Mouse (Mus musculus) adrenal gland, postnatal 14 days (tissue): Measurements from ENCODE around the gene Herc4. TPM values are rescaled to one million over a fixed set of nuclear protein-coding genes. Genes with fewer than 3 reads are reported as not detected.

Experiments used
- DNase-seq: peaks from one replicate; pipeline ENCODE4 v3.0.0; 2021; ENCODE audit warnings: mixed read lengths
- long read RNA-seq, 2 experiments: library from polyadenylated mRNA; stranded (forward); transcript quantifications; one replicate each; pipeline ENCODE4 v2.0.0; 2021
- total RNA-seq: library from RNA; stranded (reverse); gene quantifications from 2 replicates; pipeline ENCODE4 v1.2.3, GENCODE M21; 2021

The Herc4 gene
- 114 and 129 TPM in 2 replicates for total RNA-seq
- long read RNA-seq, experiment 1, transcript Herc4-201 (25 exons, 3,898 nt) = major isoform, 36 of 68 reads
- long read RNA-seq, experiment 1, partial matches to known transcripts = 10 of 68 reads
- long read RNA-seq, experiment 1, other reads (novel, unspliced or antisense) = 17 of 68 reads
- long read RNA-seq, experiment 2, transcript Herc4-201 (25 exons, 3,898 nt) = major isoform, 27 of 51 reads
- long read RNA-seq, experiment 2, partial matches to known transcripts = 10 of 51 reads
- long read RNA-seq, experiment 2, other reads (novel, unspliced or antisense) = 9 of 51 reads

- peak; percentile 97 for DNase-seq
Measured at GRCm38 (mm10) chr10:63243493-63244054, at the start of gene Herc4. TSS of gene Herc4 (plus strand) at chr10:63243810.

GRCm38 (mm10) chr10:63199008-63199407 is 44.6 kb upstream of the Herc4 start:
- no peak for DNase-seq

- no peak for DNase-seq
Measured at GRCm38 (mm10) chr10:63201534-63201933, 42.1 kb upstream of the Herc4 start.

GRCm38 (mm10) chr10:63203002-63203401 is 40.6 kb upstream of the Herc4 start:
- DNase-seq = no peak

GRCm38 (mm10) chr10:63203728-63204127 is 39.9 kb upstream of the Herc4 start, which contains the start of gene Mypn:
TSS of gene Mypn (minus strand) at chr10:63203952.
- no peak for DNase-seq

- DNase-seq = no peak
Measured at GRCm38 (mm10) chr10:63208871-63209270, 34.7 kb upstream of the Herc4 start.

GRCm38 (mm10) chr10:63221081-63221783 is 22.4 kb upstream of the Herc4 start:
- peak; percentile 65 for DNase-seq

- peak; percentile 76 for DNase-seq
Measured at GRCm38 (mm10) chr10:63224341-63224740, 19.3 kb upstream of the Herc4 start.

- DNase-seq = no peak
Measured at GRCm38 (mm10) chr10:63230266-63230665, 13.3 kb upstream of the Herc4 start.

- no peak for DNase-seq
Measured at GRCm38 (mm10) chr10:63230854-63231253, 12.8 kb upstream of the Herc4 start.

GRCm38 (mm10) chr10:63231630-63232029 is 12.0 kb upstream of the Herc4 start:
- no peak for DNase-seq

GRCm38 (mm10) chr10:63234133-63234532 is 9.5 kb upstream of the Herc4 start:
- no peak for DNase-seq

- no peak for DNase-seq
Measured at GRCm38 (mm10) chr10:63235889-63236288, 7.7 kb upstream of the Herc4 start.

GRCm38 (mm10) chr10:63236663-63237062 is 6.9 kb upstream of the Herc4 start:
- DNase-seq = no peak

GRCm38 (mm10) chr10:63237206-63237605 is 6.4 kb upstream of the Herc4 start:
- no peak for DNase-seq

- peak; percentile 40 for DNase-seq
Measured at GRCm38 (mm10) chr10:63238090-63238489, 5.5 kb upstream of the Herc4 start.

- no peak for DNase-seq
Measured at GRCm38 (mm10) chr10:63239848-63240247, 3.8 kb upstream of the Herc4 start.

- DNase-seq = no peak
Measured at GRCm38 (mm10) chr10:63240868-63241271, 2.7 kb upstream of the Herc4 start.

GRCm38 (mm10) chr10:63242798-63243435 is 693 bp upstream of the Herc4 start:
- peak; percentile 13 for DNase-seq

- DNase-seq = no peak
Measured at GRCm38 (mm10) chr10:63244055-63244671, 553 bp downstream of the Herc4 start.

- DNase-seq = peak; percentile 72
Measured at GRCm38 (mm10) chr10:63244746-63245145, 1.1 kb downstream of the Herc4 start.

GRCm38 (mm10) chr10:63245846-63246245 is 2.2 kb downstream of the Herc4 start:
- DNase-seq = no peak
